Mouse (Mus musculus) cortical plate, adult 2 months (tissue): ENCODE measurements around the gene Rnf213.

Experiments
- CTCF ChIP-seq: fragments of 200-500 bp; IDR thresholded peaks from 2 replicates; pipeline ENCODE4 v1.5.1; 2011; ENCODE audit warnings: mild to moderate bottlenecking, control low read depth, low read length; ENCODE audit not compliant: insufficient read depth; ENCODE audit errors: extremely low read depth
- POLR2A ChIP-seq: fragments of 200-500 bp; IDR thresholded peaks from 2 replicates; pipeline ENCODE4 v1.6.1; 2011; ENCODE audit warnings: mild to moderate bottlenecking, low read length, control low read depth; ENCODE audit not compliant: insufficient read depth; ENCODE audit errors: extremely low read depth

DNA sequence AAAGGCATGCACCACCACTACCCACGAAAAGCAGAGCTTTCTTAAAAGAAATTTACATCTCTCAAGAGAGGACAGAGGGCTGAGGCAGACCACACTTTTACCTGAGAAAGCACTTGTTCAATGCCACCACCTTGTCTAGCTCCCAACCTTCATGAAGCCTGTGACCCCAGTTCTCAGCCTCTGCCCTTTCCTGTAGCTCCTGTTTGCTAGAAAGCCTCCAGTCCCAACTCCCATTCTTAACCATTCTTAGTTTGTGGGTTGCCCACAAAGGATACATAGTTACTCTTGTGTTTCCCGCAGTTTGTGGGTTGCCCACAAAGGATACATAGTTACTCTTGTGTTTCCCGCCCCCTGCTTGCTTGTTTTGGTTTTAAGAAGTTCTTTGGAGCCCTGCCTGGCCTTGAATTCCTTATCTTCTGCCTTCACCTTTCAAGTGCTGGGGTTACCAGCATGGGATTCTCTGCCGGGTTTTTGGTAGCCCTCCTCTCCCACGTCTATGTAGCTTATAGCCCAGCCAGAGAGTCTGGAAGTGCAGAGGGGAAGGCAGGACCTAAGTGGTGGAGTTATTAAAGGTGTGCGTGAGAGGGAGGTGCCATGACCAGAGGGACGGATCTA, 1.4 kb upstream of the Rnf213 start:
- no peak for TF ChIP-seq CTCF
- no peak for TF ChIP-seq POLR2A
